Mouse (Mus musculus): ENCODE measurements around the gene Acox2.

- TF ChIP-seq CTCF (IDR thresholded peaks at IDR 0.05; ENCODE audit: borderline replicate concordance, insufficient read depth, low read length) (no peak), POLR2A (IDR thresholded peaks at IDR 0.05; ENCODE audit: low read depth, low read length) (no peak)
Measured at GRCm38 (mm10) chr14:8206179-8206910, 52.8 kb downstream of the Acox2 start.

All from embryonic fibroblast, embryonic 13.5 days (primary cell).